Mouse (Mus musculus) lung, embryonic 16.5 days (tissue): ENCODE measurements at regions not wholly inside any gene's neighbourhood (a gene's known extent, or its start where the extent isn't known, plus 50 kb on each side); places are given as distances from the start of the nearest gene placed in this dataset.
"Not testable (repeated sequence)": the region's sequence is repeated elsewhere in the genome, so short reads cannot be mapped to it uniquely, and the experiment has no call there.

Experiments used
- ATAC-seq: fragments of 200-750 bp; cut with Nextera tagmentation; 2 replicates; pipeline ENCODE4 v1.8.0; 2017; ENCODE audit warnings: low read depth, mild to moderate bottlenecking, moderate library complexity
- H3K27ac ChIP-seq: fragments of 300-500 bp; sonication (generic); 2 replicates; pipeline ENCODE4 v1.5.1; 2014; ENCODE audit warnings: mild to moderate bottlenecking, control low read depth, low read length
- H3K27me3 ChIP-seq: fragments of 300-500 bp; sonication (generic); 2 replicates; pipeline ENCODE4 v1.6.1; 2014; ENCODE audit warnings: low read depth, low read length, mixed read lengths; ENCODE audit not compliant: control insufficient read depth, insufficient read depth
- H3K36me3 ChIP-seq: fragments of 300-500 bp; sonication (generic); 2 replicates; pipeline ENCODE4 v1.6.1; 2014; ENCODE audit warnings: low read length; ENCODE audit not compliant: control insufficient read depth, insufficient read depth
- H3K4me1 ChIP-seq: fragments of 300-500 bp; sonication (generic); replicated peaks from 2 replicates; pipeline ENCODE4 v1.6.1; 2014; ENCODE audit warnings: low read length, mixed read lengths; ENCODE audit not compliant: control insufficient read depth, insufficient read depth
- H3K4me2 ChIP-seq: fragments of 300-500 bp; sonication (generic); 2 replicates; pipeline ENCODE4 v1.6.1; 2014; ENCODE audit warnings: low read depth, low read length, control low read depth
- H3K4me3 ChIP-seq: fragments of 300-500 bp; sonication (generic); 2 replicates; pipeline ENCODE4 v1.5.1; 2014; ENCODE audit warnings: mild to moderate bottlenecking, low read length, control low read depth
- H3K9ac ChIP-seq: fragments of 300-500 bp; sonication (generic); 2 replicates; pipeline ENCODE4 v1.6.1; 2014; ENCODE audit warnings: low read length, control low read depth
- H3K9me3 ChIP-seq: fragments of 300-500 bp; sonication (generic); 2 replicates; pipeline ENCODE4 v1.6.1; 2016; ENCODE audit warnings: low read length; ENCODE audit not compliant: control insufficient read depth
- WGBS: fragments of 180-500 bp; shearing (Covaris S2); extraction: QIAGEN DNeasy Blood & Tissue Kit; methylation state at CpG from one replicate; pipeline ENCODE4 v1.1.7; 2014; 5-methylcytosine and 5-hydroxymethylcytosine counted together

DNA sequence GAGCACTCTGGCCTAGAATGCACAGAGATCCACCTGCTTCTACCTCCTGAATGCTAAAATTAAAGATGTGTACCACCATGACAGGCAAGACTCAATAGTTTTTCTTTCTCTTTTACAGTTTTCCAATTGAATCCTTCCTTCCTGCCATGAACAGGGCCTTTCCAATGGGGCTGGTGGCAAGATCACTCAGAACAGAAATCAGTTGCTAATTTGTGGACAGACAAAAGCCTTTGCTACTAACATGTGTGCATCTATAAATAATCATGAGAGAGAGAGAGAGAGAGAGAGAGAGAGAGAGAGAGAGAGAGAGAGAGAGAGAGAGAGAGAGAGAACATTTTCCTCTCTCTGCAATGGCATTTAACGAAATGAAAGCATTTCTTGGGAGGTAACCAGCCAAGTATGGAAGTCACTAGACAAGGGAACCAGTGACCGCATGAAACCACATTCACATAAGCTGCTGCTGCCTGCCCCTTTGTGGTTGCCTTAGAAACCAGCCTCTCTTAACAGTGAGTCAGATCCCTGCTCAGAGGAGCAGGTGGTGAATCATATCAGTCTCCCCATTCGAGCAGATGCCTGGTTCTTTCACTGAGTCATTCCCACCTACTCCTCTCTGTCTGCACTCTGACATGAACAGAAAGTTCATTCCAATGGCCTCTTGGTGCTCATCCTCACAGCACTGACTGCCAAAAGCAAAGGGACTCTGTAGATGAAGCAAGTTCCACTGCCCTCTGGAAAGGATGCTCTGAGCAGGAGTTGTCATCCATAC, 339.4 kb downstream of the Tm4sf1 start:
- H3K4me2 ChIP-seq = no peak overlapping the region
- 37% methylated on average over 3 of the region's 3 CpGs for WGBS
- H3K27ac ChIP-seq = no peak overlapping the region
- H3K9ac ChIP-seq = no peak overlapping the region
- no peaks in the 10 kb centered on the region for H3K27me3 ChIP-seq
- ATAC-seq = no peak
- no peaks in the 10 kb centered on the region for H3K36me3 ChIP-seq
- H3K4me3 ChIP-seq = no peak overlapping the region
- H3K4me1 ChIP-seq = no peaks in the 10 kb centered on the region
- no peaks in the 10 kb centered on the region for H3K9me3 ChIP-seq

DNA sequence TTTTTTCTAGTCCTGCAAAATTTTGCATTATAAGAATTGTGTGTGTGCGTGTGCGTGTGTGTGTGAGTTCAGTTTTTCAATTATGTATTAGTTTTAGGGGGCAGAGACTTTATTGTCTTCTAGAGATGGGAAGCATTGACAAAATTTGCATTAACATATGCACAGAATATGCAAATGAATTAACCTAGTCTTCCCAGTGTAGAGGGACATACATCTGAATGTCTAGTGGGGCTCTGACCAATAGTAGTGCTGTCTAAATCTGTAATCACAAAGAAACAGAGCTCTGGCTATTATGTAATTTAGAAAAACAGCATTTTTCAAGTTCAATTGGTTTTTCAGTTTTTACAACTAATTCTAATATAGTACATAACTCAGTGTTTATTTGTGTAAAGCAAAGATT, 344.8 kb downstream of the Tm4sf1 start:
- Histone ChIP-seq H3K36me3 (no peaks in the 10 kb centered on the region), H3K4me2 (no peak overlapping the region), H3K27me3 (no peaks in the 10 kb centered on the region), H3K9ac (no peak overlapping the region), H3K9me3 (no peaks in the 10 kb centered on the region), H3K4me3 (no peak overlapping the region), H3K27ac (no peak overlapping the region), H3K4me1 (no peaks in the 10 kb centered on the region)
- 89% methylated on average over 2 of the region's 2 CpGs for WGBS
- ATAC-seq = no peak

DNA sequence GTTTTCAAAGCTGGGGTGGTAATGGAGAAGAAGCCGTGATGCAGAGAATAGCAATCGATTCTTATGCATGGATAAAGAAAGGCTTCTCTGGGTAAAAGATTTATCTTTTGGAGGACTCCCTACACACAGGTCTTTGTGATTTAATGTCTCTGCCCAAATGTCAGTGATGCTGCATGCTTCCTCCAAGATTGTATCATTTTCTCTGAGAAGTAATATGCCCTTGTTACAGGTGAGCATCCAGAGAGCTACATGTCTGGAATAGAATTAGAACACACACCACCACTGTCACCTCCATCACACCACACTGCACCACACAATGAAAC, 346.0 kb downstream of the Tm4sf1 start:
- H3K4me3 ChIP-seq = no peak overlapping the region
- H3K27me3 ChIP-seq = no peaks in the 10 kb centered on the region
- no peaks in the 10 kb centered on the region for H3K4me1 ChIP-seq
- no peak overlapping the region for H3K9ac ChIP-seq
- no peak overlapping the region for H3K4me2 ChIP-seq
- no peaks in the 10 kb centered on the region for H3K36me3 ChIP-seq
- ATAC-seq = no peak
- H3K9me3 ChIP-seq = no peaks in the 10 kb centered on the region
- 78% methylated on average over 2 of the region's 2 CpGs for whole genome bisulfite sequencing
- no peak overlapping the region for H3K27ac ChIP-seq

DNA sequence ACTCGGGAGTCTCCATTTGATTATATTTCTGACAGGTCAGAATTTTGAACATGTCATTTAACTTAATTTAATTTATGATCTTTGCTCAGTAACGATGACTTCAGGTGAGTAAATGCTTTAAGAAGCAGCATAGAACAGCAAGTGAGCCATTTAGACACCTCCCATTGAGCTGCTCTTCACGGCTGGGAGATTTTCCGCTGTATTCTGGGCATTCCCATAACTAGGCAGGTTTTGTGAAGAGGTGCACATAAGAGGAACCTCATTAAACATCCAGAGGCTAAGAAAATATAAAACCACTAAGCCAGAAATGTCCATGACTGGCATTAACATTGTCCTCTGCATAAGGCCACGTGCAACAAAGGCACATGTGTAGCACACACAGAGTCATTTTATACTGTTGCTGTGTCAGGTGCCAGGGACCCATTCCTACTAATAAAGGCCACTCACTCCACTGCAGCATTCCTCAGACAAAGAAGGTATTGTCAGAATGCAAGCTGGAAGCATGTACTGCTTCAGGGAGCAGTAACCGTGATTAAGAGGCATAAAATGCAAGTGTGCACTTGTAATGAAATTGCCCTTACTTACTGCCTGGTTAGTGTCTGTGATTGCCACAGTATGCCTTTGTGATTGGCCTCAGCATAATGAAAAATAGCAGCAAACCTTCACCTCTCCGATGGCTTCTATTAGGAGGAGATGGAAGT, 346.5 kb downstream of the Tm4sf1 start:
- Histone ChIP-seq H3K4me1 (no peaks in the 10 kb centered on the region), H3K9ac (no peak overlapping the region), H3K4me2 (no peak overlapping the region), H3K4me3 (no peak overlapping the region), H3K36me3 (no peaks in the 10 kb centered on the region), H3K9me3 (no peaks in the 10 kb centered on the region), H3K27ac (no peak overlapping the region), H3K27me3 (no peaks in the 10 kb centered on the region)
- no peak for ATAC-seq
- WGBS = 64% methylated on average over 7 of the region's 7 CpGs

DNA sequence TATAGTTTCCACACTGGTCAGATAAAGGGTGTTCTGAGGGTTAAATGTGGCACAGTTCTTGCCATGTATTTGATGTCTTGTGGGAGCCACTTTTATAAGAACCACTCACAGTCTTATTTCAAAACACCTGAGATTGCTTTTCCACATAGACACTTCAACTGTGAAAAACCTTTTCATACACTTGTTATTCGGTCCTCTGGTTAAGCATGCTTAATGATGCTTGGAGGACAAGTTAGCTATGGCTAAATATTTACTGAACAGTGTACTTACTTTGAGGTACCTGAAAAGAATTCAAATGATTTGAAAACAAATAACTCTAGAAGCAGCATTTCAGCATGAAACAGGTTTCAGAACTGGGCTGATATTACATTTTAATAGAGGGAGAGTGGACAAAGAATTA, 359.2 kb downstream of the Tm4sf1 start:
- WGBS = no CpG with 5 or more reads among the region's 1 CpGs
- H3K9me3 ChIP-seq, H3K27me3 ChIP-seq, H3K27ac ChIP-seq, H3K4me3 ChIP-seq, H3K4me2 ChIP-seq, H3K9ac ChIP-seq, H3K4me1 ChIP-seq, H3K36me3 ChIP-seq: not testable (repeated sequence)
- peak; percentile 59 for ATAC-seq

DNA sequence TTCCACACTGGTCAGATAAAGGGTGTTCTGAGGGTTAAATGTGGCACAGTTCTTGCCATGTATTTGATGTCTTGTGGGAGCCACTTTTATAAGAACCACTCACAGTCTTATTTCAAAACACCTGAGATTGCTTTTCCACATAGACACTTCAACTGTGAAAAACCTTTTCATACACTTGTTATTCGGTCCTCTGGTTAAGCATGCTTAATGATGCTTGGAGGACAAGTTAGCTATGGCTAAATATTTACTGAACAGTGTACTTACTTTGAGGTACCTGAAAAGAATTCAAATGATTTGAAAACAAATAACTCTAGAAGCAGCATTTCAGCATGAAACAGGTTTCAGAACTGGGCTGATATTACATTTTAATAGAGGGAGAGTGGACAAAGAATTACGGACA, 372.8 kb downstream of the Tm4sf1 start:
- peak; percentile 64 for ATAC-seq
- not testable (repeated sequence) for H3K9ac ChIP-seq, H3K4me1 ChIP-seq, H3K36me3 ChIP-seq, H3K27ac ChIP-seq, H3K9me3 ChIP-seq, H3K4me2 ChIP-seq, H3K27me3 ChIP-seq, H3K4me3 ChIP-seq
- WGBS = no CpG with 5 or more reads among the region's 2 CpGs

DNA sequence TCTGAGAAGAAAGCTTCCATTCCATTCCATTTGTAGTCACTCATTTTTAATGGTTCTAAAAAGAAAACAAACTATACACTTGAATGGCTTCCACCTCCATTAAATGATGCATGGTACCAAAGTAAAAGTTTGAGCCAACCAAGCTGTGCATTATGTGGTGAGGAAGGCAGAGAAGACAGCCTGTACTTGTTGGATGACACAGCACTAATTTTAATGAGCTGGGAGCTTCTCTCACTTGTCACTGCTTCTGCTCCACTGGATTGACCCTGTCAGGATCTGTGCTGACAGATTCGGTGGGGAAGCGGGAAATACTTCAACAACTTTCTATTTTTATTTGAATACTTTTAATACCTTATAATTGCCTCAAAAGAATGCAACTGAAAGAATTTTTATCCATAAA, 403.3 kb downstream of the Tm4sf1 start:
- Histone ChIP-seq H3K9me3 (no peaks in the 10 kb centered on the region), H3K4me3 (no peak overlapping the region)
- 52% methylated on average over 2 of the region's 2 CpGs for WGBS

DNA sequence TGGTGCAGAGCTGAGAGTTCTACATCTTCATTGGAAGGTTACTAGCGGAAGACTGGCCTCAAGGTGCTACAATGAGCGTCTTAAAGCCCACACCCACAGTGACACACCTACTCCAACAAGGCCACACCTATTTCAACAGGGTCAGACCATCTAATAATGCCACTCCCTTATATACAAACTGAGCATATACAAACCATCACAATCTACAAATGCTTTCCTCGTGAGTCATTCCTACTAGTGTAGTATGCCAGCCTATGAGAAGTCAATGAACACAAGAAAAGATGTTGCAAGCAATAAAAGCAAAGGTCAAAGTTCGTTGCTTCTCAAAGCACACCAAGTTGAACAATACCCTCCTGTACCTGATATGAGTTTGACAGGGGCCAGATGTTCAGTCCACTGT, 424.7 kb downstream of the Tm4sf1 start:
- Histone ChIP-seq H3K27me3 (no peaks in the 10 kb centered on the region), H3K4me1 (no peaks in the 10 kb centered on the region), H3K36me3 (no peaks in the 10 kb centered on the region), H3K4me3 (no peak overlapping the region), H3K9me3 (no peaks in the 10 kb centered on the region), H3K9ac (no peak overlapping the region), H3K27ac (no peak overlapping the region), H3K4me2 (no peak overlapping the region)
- WGBS = 77% methylated on average over 4 of the region's 4 CpGs
- ATAC-seq = no peak

More for the DNA sequence above, 403.3 kb downstream of the Tm4sf1 start:
- H3K27me3 ChIP-seq = no peaks in the 10 kb centered on the region
- no peak for ATAC-seq
- H3K9ac ChIP-seq = no peak overlapping the region
- no peak overlapping the region for H3K27ac ChIP-seq
- H3K36me3 ChIP-seq = no peaks in the 10 kb centered on the region
- H3K4me2 ChIP-seq = no peak overlapping the region
- no peaks in the 10 kb centered on the region for H3K4me1 ChIP-seq

DNA sequence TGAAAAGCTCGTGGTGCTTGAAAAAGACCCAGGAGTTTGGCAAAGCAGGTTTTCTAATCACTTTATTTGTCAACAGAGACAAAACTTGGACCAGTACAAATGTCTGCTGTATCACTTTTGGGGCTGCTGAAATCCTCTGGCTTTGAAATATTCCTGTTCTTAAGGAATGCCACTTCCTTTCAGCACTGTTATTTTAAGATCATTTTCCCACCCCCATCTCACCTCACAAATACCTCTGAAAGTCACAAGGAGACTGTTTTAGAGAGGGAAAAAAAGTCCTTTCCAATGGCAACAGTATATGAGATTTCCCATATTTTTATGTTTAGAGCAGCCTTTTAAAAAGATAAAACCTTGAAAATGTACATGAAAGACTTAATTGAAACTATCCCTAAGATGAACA, 438.2 kb downstream of the Tm4sf1 start:
- Histone ChIP-seq H3K36me3 (no peaks in the 10 kb centered on the region), H3K4me3 (no peak overlapping the region), H3K27ac (no peak overlapping the region), H3K4me2 (no peak overlapping the region), H3K9ac (no peak overlapping the region), H3K4me1 (no peaks in the 10 kb centered on the region), H3K27me3 (no peaks in the 10 kb centered on the region), H3K9me3 (no peaks in the 10 kb centered on the region)
- WGBS = 32% methylated on average over 1 of the region's 1 CpGs
- no peak for ATAC-seq
